Mouse (Mus musculus) hindbrain, embryonic 12.5 days (tissue): ENCODE data around the gene Minpp1. TPM values are rescaled to one million over a fixed set of nuclear protein-coding genes. Genes with fewer than 3 reads are reported as not detected.
"Not testable (repeated sequence)": the region's sequence is repeated elsewhere in the genome, so short reads cannot be mapped to it uniquely, and the experiment has no call there.

Experiments
- ATAC-seq: fragments of 200-750 bp; cut with Nextera tagmentation; 2 replicates; pipeline ENCODE4 v1.8.0; 2017; ENCODE audit warnings: moderate TSS enrichment; ENCODE audit not compliant: low FRiP score
- H3K27ac ChIP-seq: fragments of 300-500 bp; sonication (generic); 2 replicates; pipeline ENCODE4 v1.5.1; 2016; ENCODE audit warnings: mild to moderate bottlenecking
- H3K27me3 ChIP-seq: fragments of 300-500 bp; sonication (generic); 2 replicates; pipeline ENCODE4 v1.6.1; 2016; ENCODE audit warnings: mild to moderate bottlenecking
- H3K36me3 ChIP-seq: fragments of 300-500 bp; sonication (generic); 2 replicates; pipeline ENCODE4 v1.6.1; 2016; ENCODE audit warnings: mild to moderate bottlenecking
- H3K4me1 ChIP-seq: fragments of 300-500 bp; sonication (generic); 2 replicates; pipeline ENCODE4 v1.6.1; 2016
- H3K4me2 ChIP-seq: fragments of 300-500 bp; sonication (generic); replicated peaks from 2 replicates; pipeline ENCODE4 v1.6.1; 2016; ENCODE audit warnings: mild to moderate bottlenecking
- H3K4me3 ChIP-seq: fragments of 300-500 bp; sonication (generic); 2 replicates; pipeline ENCODE4 v1.5.1; 2016; ENCODE audit warnings: mild to moderate bottlenecking
- H3K9ac ChIP-seq: fragments of 300-500 bp; sonication (generic); 2 replicates; pipeline ENCODE4 v1.6.1; 2016; ENCODE audit warnings: mild to moderate bottlenecking, moderate library complexity
- H3K9me3 ChIP-seq: fragments of 300-500 bp; sonication (generic); replicated peaks from 2 replicates; pipeline ENCODE4 v1.6.1; 2016; ENCODE audit warnings: mild to moderate bottlenecking
- WGBS: fragments of 180-500 bp; shearing (Covaris S2); methylation state at CpG from one replicate; pipeline ENCODE4 v1.1.7; 2016; 5-methylcytosine and 5-hydroxymethylcytosine counted together
- polyA plus RNA-seq: library from polyadenylated mRNA; unstranded; fragments of >200 nt; fragmentation: Nextera tagmentation; extraction: Ambion mirVana; gene quantifications from 2 replicates; pipeline ENCODE4 v1.2.1, GENCODE M21; 2016

The Minpp1 gene
- polyA plus RNA-seq, 1 experiment from 2014 or later = 66.9 TPM

DNA sequence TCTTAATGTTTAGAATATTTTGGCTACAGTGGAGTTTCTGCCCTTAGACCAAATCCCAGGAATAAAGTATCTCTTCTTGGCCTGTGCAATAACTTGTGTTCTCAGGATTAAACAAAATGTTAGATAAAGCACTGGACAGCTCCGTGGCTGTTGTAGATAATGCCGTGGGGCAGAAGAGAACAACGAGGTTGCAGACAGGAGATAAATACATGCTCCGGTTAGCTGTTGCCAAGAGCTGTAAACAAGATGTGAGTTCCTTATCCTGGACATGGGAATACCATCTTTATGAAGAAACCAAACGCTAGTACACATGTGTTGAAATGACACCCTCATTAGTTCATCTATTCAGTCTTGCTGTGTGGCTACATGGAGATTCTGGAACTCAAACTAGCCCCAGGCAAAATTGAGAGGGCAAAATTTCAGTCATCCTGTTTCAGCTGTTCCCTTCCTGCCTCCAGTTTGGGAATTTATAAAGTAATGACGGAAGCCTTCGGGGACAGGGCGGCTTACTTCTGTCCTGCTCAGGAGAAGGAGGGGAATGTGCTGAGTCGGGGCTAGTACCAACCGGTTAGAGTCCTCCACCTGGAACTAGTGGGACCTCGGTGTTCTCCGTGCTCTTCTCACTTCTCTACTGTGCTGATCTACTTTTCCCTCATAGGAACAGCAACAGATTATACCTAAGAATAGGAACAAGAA is 9.4 kb upstream of the Minpp1 start:
- no peak overlapping the region for H3K4me3 ChIP-seq
- H3K9me3 ChIP-seq = peaks cover 4% of the 10 kb centered on the region; the same call in 1 of the 2 replicates
- H3K4me2 ChIP-seq = no peak overlapping the region
- no peaks in the 10 kb centered on the region for H3K4me1 ChIP-seq
- ATAC-seq = no peak
- H3K9ac ChIP-seq = no peak overlapping the region
- 83% methylated on average over 12 of the region's 12 CpGs for WGBS
- H3K27ac ChIP-seq = no peak overlapping the region
- no peaks in the 10 kb centered on the region for H3K27me3 ChIP-seq
- no peaks in the 10 kb centered on the region for H3K36me3 ChIP-seq

DNA sequence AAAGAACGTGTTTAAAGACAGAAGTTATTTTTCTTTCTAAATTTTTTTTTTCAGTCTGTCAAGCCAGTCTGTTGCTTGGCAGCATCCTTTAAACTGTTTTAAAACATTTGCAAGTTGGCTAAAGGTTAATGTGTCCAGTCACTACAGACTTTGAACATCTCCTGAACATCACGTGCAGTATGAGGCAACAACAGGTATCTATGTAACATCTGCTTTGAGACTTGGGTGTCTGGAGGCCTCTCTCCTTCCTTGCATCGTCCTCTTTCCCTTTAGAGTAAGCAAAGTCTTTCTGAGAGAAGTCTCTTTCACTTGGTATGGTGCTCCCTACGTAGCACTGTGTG is 8.9 kb upstream of the Minpp1 start:
- peaks cover 4% of the 10 kb centered on the region; the same call in 1 of the 2 replicates for H3K9me3 ChIP-seq
- H3K4me1 ChIP-seq = no peaks in the 10 kb centered on the region
- H3K4me2 ChIP-seq = no peak overlapping the region
- no peak overlapping the region for H3K27ac ChIP-seq
- no peak overlapping the region for H3K4me3 ChIP-seq
- H3K36me3 ChIP-seq = no peaks in the 10 kb centered on the region
- no peak overlapping the region for H3K9ac ChIP-seq
- H3K27me3 ChIP-seq = no peaks in the 10 kb centered on the region
- no peak for ATAC-seq
- 86% methylated on average over 4 of the region's 4 CpGs for WGBS

DNA sequence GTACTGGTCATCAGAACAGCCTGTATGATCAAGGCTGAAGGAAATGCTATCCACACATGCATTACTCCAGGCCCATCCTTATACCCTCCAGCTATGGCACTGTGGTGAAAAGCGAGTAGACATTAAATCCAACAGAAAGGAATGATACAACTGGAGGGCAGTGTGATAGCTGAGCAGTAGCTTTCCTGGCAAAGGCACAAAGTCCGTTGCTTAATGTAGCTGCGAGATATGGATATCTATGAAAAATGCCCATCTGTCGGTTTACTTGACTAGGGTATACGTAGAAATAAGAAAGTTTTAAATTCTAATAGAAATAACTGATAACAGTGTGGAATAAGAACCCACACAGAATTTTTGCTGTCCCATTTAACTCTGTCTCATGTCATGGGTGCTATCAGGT is 5.3 kb upstream of the Minpp1 start:
- no peaks in the 10 kb centered on the region for H3K27me3 ChIP-seq
- 85% methylated on average over 5 of the region's 5 CpGs for WGBS
- no peak overlapping the region for H3K27ac ChIP-seq
- no peaks in the 10 kb centered on the region for H3K9me3 ChIP-seq
- no peaks in the 10 kb centered on the region for H3K36me3 ChIP-seq
- H3K4me2 ChIP-seq = no peak overlapping the region
- no peak overlapping the region for H3K4me3 ChIP-seq
- no peak for ATAC-seq
- H3K9ac ChIP-seq = no peak overlapping the region
- peaks cover 6% of the 10 kb centered on the region; the same call in 1 of the 2 replicates for H3K4me1 ChIP-seq

GRCm38 (mm10) chr19:32480791-32481442 is 4.7 kb upstream of the Minpp1 start:
- 87% methylated on average over 8 of the region's 8 CpGs for WGBS
- no peak for ATAC-seq
- no peaks in the 10 kb centered on the region for H3K36me3 ChIP-seq
- no peaks in the 10 kb centered on the region for H3K27me3 ChIP-seq
- H3K4me1 ChIP-seq = peaks cover 6% of the 10 kb centered on the region; the same call in 1 of the 2 replicates
- no peak overlapping the region for H3K4me3 ChIP-seq
- no peak overlapping the region for H3K9ac ChIP-seq
- H3K4me2 ChIP-seq = no peak overlapping the region
- H3K9me3 ChIP-seq = no peaks in the 10 kb centered on the region
- H3K27ac ChIP-seq = no peak overlapping the region

GRCm38 (mm10) chr19:32481511-32481910 is 4.1 kb upstream of the Minpp1 start:
- Histone ChIP-seq H3K4me1 (peaks cover 6% of the 10 kb centered on the region), H3K27me3 (no peaks in the 10 kb centered on the region), H3K4me2 (no peak overlapping the region), H3K27ac (no peak overlapping the region), H3K9me3 (no peaks in the 10 kb centered on the region), H3K4me3 (no peak overlapping the region), H3K9ac (no peak overlapping the region), H3K36me3 (no peaks in the 10 kb centered on the region)
- 76% methylated on average over 4 of the region's 4 CpGs for WGBS
- no peak for ATAC-seq

DNA sequence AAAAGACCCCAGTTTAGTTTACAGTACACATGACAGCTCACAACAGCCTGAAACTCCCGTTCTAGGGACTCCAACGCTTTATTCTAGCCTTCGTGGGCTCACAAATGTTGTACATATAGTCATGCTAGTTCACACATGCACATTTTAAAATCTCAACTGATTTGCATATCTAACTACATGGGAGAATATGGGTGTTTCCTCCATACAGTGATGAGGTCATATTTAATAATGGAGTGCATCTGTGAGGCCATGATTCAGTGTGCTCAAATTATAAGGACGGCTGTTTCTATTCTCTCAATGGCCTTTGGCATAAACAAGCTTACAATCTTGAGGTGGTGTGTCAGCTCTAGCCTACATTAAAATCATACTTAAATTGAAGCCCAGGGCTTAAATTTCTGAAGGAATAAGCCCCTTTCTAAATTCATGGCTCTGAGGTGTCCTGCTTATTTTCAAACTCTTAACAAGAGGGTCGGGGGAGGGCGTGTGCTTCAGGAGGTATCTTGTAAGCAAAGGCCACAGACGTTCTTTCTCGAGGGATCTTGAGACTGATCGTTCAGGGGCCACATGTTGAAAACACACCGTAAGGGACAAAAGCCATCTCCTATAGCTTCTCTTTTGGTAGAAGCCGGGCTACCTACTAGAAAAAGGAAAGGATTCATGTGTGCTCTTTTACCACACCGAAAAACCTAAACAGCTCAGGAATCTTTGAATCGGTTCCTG is 468 bp upstream of the Minpp1 start:
- Histone ChIP-seq H3K9ac (peak overlapping the region; percentile 84), H3K4me2 (peak overlapping the region; percentile 76), H3K27ac (peak overlapping the region; percentile 92), H3K9me3 (no peaks in the 10 kb centered on the region), H3K4me1 (peaks cover 22% of the 10 kb centered on the region), H3K36me3 (no peaks in the 10 kb centered on the region), H3K4me3 (peak overlapping the region; percentile 70), H3K27me3 (no peaks in the 10 kb centered on the region)
- ATAC-seq = peak; percentile 22
- 19% methylated on average over 13 of the region's 13 CpGs for WGBS

- ATAC-seq = peak; percentile 89
- not testable (repeated sequence) for H3K9me3 ChIP-seq, H3K36me3 ChIP-seq, H3K27me3 ChIP-seq
- Histone ChIP-seq H3K27ac (peak overlapping the region; percentile 92), H3K4me1 (peaks cover 22% of the 10 kb centered on the region), H3K9ac (peak overlapping the region; percentile 84), H3K4me2 (peak overlapping the region; percentile 76), H3K4me3 (peak overlapping the region; percentile 70)
- under 1% methylated on average over 46 of the region's 47 CpGs for WGBS
Observed at GRCm38 (mm10) chr19:32486106-32486724, 646 bp downstream of the Minpp1 start.

DNA sequence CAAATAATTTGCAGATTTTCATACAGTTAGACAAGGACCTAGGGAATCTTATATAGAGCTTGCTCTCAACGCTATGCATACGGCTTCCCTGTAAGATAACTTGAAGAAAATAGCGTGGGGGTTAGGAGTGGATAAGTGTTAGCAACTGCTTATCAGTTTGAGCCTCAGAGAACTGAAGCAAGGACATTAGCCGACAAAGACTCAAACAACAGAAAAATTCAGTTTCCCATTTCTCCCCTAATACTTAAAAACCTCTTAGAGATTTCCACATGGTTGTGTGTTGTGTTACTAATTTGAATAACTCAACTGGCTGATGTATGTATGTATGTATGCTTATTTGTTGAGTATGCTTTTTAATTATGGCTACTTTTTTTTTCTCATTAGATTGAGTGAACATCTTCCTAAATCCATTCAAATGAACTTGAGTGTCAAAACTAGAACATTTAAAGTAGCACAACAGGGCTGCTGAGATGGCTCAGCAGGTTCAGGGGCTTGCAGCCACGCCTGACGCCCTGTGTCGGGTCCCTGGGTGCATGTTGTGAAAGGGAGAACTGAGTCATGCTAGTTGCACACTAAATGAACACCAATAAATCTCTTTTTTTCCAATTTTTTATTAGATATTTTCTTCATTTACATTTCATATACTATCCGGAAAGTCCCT is 2.2 kb downstream of the Minpp1 start:
- 0 out of 2 replicates have a peak, but pooled peaks cover 5% of the 10 kb centered on the region for H3K36me3 ChIP-seq
- H3K4me3 ChIP-seq = peak overlapping the region; percentile 70; the same call in 1 of the 2 replicates
- H3K9ac ChIP-seq = no peak overlapping the region
- no peaks in the 10 kb centered on the region for H3K9me3 ChIP-seq
- WGBS = 86% methylated on average over 8 of the region's 8 CpGs
- H3K27me3 ChIP-seq = no peaks in the 10 kb centered on the region
- H3K4me2 ChIP-seq = peak overlapping the region; percentile 76; the same call in 1 of the 2 replicates
- no peak overlapping the region for H3K27ac ChIP-seq
- ATAC-seq = no peak
- H3K4me1 ChIP-seq = peaks cover 22% of the 10 kb centered on the region

DNA sequence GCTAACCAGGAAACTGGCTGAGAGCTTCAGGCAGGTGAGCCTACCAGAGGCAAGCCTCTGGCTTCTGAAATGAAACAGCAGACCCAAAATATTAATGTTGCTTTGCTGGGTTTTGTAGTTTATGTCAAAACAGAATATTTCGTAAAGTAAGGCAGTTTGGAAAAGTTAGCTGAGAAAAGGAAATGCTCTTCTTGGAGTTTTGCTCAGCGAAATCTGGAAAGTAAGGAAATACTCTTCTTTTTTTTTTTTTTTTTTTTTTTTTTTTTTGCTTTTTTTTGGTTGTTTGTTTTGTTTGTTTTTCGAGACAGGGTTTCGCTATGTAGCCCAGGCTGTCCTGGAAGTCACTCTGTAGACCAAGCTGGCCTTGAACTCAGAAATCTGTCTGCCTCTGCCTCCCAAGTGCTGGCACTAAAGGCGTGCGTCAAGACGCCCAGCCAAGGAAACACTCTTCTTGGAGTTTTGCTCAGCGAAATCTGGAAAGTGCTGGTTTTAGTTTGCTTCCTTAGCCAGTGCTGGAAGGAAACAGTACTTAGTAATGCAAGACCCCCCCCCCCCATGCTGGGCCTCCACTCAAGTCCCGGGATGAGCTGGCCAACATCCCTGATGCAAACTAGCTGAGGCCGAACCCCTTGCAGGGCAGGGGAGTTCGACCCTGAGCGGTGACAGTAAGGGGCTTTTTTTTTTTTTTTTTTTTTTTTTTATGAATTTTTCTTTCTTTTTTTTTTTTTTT is 3.8 kb downstream of the Minpp1 start:
- H3K36me3 ChIP-seq = 0 out of 2 replicates have a peak, but pooled peaks cover 13% of the 10 kb centered on the region
- H3K27ac ChIP-seq = no peak overlapping the region
- no peak overlapping the region for H3K9ac ChIP-seq
- ATAC-seq = no peak
- no peak overlapping the region for H3K4me2 ChIP-seq
- no peaks in the 10 kb centered on the region for H3K9me3 ChIP-seq
- no peak overlapping the region for H3K4me3 ChIP-seq
- H3K27me3 ChIP-seq = no peaks in the 10 kb centered on the region
- WGBS = 91% methylated on average over 12 of the region's 12 CpGs
- H3K4me1 ChIP-seq = peaks cover 22% of the 10 kb centered on the region

DNA sequence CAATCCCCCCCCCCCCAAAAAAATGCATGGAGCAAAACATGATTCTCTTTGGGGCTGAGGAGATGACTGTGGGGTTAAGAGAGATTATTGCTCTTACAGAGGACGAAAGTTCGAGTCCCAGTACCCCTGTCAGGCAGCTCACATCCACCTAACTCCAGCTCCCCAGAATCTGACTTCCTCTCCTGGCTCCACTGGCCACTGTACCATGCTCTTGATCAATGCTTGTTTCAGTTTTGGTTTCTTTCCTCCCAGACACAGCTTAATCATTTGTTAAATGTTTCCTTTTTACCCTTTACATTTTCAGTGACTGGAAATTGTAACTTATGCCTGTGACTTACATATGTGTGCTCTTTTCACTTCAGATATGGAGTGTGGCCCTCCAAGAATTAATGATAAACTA is 5.4 kb downstream of the Minpp1 start:
- peaks cover 16% of the 10 kb centered on the region for H3K4me1 ChIP-seq
- no peak overlapping the region for H3K4me2 ChIP-seq
- H3K4me3 ChIP-seq = no peak overlapping the region
- H3K36me3 ChIP-seq = peaks cover 22% of the 10 kb centered on the region; the same call in 1 of the 2 replicates
- no peak overlapping the region for H3K9ac ChIP-seq
- no peak overlapping the region for H3K27ac ChIP-seq
- H3K9me3 ChIP-seq = no peaks in the 10 kb centered on the region
- 95% methylated on average over 2 of the region's 2 CpGs for WGBS
- ATAC-seq = no peak
- no peaks in the 10 kb centered on the region for H3K27me3 ChIP-seq

- peaks cover 7% of the 10 kb centered on the region for H3K4me1 ChIP-seq
- peaks cover 26% of the 10 kb centered on the region; the same call in 1 of the 2 replicates for H3K36me3 ChIP-seq
- no peaks in the 10 kb centered on the region for H3K27me3 ChIP-seq
- no peak overlapping the region for H3K4me2 ChIP-seq
- no peaks in the 10 kb centered on the region for H3K9me3 ChIP-seq
- no peak overlapping the region for H3K27ac ChIP-seq
- WGBS = 94% methylated on average over 3 of the region's 3 CpGs
- no peak overlapping the region for H3K4me3 ChIP-seq
- H3K9ac ChIP-seq = no peak overlapping the region
- no peak for ATAC-seq
Observed at GRCm38 (mm10) chr19:32492339-32492738, 6.8 kb downstream of the Minpp1 start.
